Mouse (Mus musculus) neural tube, embryonic 11.5 days (tissue): ENCODE measurements around the gene Zfp932. TPM values are rescaled to one million over a fixed set of nuclear protein-coding genes. Genes with fewer than 3 reads are reported as not detected.

Experiments used
- polyA plus RNA-seq: library from polyadenylated mRNA; unstranded; fragments of >200 nt; fragmentation: Nextera tagmentation; extraction: Ambion mirVana; gene quantifications from 2 replicates; pipeline ENCODE4 v1.2.1, GENCODE M21; 2014

The Zfp932 gene
- polyA plus RNA-seq, 1 experiment from 2014 or later: 23.2 TPM

Other genes starting within 250 kb of the Zfp932 start
- 5.8 and 9.0 TPM in 2 replicates for gene 4930522L14Rik, start 244.6 kb upstream of the Zfp932 start, polyA plus RNA-seq
- gene Gm15446, start 73.1 kb upstream of the Zfp932 start, polyA plus RNA-seq: 0.57 and 0.76 TPM in 2 replicates
- 8.2 and 9.5 TPM in 2 replicates for gene Gm17655, start 76.0 kb downstream of the Zfp932 start, polyA plus RNA-seq
- gene Gm35315, start 97.9 kb downstream of the Zfp932 start, polyA plus RNA-seq: 0.62 and 0.82 TPM in 2 replicates
- gene Plcxd1, start 103.4 kb downstream of the Zfp932 start, polyA plus RNA-seq: 0.32 and 0.73 TPM in 2 replicates
- 31.7 and 32.7 TPM in 2 replicates for gene Gtpbp6, start 111.7 kb downstream of the Zfp932 start, polyA plus RNA-seq
- 5.0 and 6.8 TPM in 2 replicates for gene Zfp605, start 113.6 kb downstream of the Zfp932 start, polyA plus RNA-seq
- gene Chfr, start 139.3 kb downstream of the Zfp932 start, polyA plus RNA-seq: 83.9 and 95.0 TPM in 2 replicates
- 23.2 and 24.0 TPM in 2 replicates for gene Golga3, start 180.2 kb downstream of the Zfp932 start, polyA plus RNA-seq
- 35.5 and 39.9 TPM in 2 replicates for gene Ankle2, start 234.5 kb downstream of the Zfp932 start, polyA plus RNA-seq